Mouse (Mus musculus): ENCODE data around the gene Ubald1.
A peak's percentile ranks its signal among the peaks of the same experiment; 100 is the strongest.

The Ubald1 gene

DNA sequence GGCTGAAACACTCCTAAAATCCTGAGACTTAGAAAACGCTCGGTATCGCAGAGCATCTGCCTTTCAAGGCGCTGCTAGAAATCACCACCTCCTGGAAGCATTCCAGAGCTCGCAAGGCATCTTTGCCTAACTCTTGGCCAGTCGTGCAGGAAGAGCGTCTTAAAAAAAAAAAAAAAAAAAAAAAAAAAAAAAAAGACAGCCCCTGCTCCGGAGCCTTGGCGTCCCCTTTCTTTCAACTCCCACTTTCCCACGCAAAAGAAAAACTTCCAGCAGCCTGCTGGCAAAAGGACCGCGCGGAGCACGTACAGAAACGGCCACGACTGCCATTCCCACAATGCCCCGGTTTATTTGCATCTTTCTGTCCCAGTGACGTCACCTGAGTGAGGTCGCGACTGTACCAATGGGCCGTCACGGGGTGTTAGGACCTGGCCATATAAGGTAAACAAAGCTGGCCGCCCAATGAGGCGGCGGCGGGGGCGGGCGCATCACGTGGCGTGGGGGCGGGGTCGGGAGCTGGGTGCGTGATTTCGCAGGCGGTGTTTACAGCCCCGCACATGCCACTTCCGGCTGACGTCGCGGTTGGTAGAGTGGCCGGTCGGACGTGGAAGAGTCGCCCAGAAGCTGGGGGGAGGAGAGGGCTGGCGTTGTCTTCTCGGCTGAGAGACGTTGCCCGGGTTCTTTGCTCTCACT, at the start of gene Ubald1:
Gene Ubald1, minus strand, starts transcription at position 180 of the 690 bp plus-strand sequence.
- DNase-seq, result peak; percentile 99

DNA sequence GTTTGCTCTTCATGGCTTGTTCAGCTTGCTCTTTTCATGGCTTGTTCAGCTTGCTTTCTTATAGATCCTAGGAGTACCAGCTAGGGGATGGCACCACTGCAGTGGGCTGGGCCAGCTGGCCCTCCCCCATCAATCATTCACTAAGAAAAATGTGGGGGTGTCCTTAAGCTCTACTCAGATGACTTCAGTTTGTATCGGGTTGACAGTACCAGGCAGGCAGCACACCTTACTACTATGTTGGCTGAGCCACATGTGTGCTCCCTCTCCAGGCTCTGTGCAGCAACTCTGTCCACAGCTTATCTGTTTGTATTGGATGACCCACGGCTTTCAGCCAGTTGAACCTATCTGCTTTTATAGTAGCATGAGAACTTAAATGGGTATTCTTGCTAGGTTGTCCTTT, 48.4 kb upstream of the Ubald1 start:
- DNase-seq, result no peak

- DNase-seq, result no peak
Measured at GRCm38 (mm10) chr16:4927967-4928366, 47.9 kb upstream of the Ubald1 start.

- no peak for DNase-seq
Measured at GRCm38 (mm10) chr16:4923996-4924395, 43.9 kb upstream of the Ubald1 start.

- no peak for DNase-seq
Measured at GRCm38 (mm10) chr16:4922481-4922880, 42.4 kb upstream of the Ubald1 start.

GRCm38 (mm10) chr16:4920556-4920955, 40.4 kb upstream of the Ubald1 start:
- DNase-seq, result no peak

GRCm38 (mm10) chr16:4916608-4917007, 36.5 kb upstream of the Ubald1 start:
- DNase-seq, result no peak

- DNase-seq, result no peak
Measured at GRCm38 (mm10) chr16:4915931-4916330, 35.8 kb upstream of the Ubald1 start.

DNA sequence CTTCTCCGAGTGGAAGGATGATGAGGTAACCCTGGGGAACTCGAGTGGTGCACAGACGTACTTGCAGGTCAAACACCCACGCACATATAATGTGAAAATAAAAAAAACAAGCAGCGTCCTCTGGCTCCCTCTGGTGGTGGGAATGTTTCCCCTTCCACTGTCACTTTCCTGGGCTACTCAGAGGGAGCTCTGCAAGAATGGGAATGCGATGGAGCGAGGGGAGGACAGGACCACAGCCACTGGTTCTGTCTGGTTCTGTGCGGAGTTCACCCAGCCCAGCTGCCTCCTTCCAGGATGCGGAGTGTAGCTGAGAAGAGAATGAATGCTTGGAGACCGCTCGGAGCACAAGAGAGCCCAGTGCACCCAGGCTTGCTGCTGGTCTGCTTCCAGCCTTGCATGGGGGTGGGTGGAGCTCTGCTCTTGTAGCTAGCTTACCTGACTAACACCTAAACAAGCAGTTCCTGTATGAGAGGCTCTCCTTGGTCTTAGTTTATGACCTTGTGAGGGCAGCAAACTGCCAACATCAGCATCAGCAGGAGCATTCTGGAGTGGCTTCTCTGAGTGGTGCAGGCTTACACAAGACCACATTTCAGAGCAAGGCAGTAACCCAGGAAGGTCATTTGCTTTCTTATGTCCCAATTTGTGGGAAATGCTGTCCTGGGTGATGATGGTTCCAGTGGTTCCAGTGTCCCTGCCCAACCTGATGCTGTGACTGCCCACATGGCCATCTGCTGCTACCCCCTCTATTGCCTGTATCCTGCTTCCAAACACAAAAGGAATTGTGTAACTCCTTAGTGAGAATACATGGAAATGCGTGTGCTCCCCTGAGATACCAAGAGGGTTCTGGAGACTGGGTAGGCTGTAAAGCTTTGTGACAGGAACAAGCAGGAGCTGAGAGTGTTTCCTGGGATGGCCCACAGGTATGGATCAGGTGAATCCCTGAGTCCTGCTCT, 33.9 kb upstream of the Ubald1 start:
- peak; percentile 87 for DNase-seq

- no peak for DNase-seq
Measured at GRCm38 (mm10) chr16:4912907-4913782, 33.0 kb upstream of the Ubald1 start.

GRCm38 (mm10) chr16:4912074-4912648, 32.0 kb upstream of the Ubald1 start:
- DNase-seq, result no peak

DNA sequence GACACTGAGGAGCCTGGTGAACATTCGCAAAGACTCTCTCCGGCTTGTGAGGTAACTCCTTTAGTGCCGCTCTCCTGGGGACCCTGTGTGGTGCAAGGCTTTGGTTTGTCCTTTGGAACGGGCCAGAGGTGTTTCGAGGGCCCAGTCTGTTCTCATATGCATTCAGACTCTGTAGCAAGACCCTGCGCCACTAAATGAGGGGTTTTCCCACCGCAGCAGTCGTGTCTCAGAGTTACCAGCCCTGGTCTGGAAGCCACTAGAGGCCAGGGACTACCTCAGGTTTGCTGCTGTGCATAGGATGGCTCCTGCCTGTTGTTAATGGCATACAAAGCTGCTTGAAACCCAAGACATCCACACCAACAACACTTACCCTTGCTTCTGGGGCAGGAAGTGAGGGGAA, 30.6 kb upstream of the Ubald1 start:
- no peak for DNase-seq

GRCm38 (mm10) chr16:4909745-4910144, 29.6 kb upstream of the Ubald1 start:
- DNase-seq, result no peak

DNA sequence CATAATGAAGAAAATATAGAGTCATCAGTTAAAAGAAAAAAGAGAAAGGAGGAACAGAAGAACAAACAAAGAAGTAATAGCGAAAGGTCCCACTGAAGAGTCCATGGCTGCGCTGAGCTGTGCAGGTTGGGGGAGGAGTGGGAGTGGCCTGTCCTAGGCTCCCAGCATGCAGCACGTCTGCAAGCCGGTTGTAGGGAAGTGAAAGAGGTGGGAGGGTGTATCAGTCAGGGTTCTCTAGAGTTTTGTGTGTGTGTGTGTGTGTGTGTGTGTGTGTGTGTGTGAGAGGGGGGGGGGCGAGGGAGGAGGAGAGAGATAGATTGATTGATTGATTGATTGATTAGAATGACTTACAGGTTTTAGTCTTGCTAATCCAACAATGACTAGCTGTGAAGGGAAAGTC, 27.9 kb upstream of the Ubald1 start:
- DNase-seq, result no peak

DNA sequence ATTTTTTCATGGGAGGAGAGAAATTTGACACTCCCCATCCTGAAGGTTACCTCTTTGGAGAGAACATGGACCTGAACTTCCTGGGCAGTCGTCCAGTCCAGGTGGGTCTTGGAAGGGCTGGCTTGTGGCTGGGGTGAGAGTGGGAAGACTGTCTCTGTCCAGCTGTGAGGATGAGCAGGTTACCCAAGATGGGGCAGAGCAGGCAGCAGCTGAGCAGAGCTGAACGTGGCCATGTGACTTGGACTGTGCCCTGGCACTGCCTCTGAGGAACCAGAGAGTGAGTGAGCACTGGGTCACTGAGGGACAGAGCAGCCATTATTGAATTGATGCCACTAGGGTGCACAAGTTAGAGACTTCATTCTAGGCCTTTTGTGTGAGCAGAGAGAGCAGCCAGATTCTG, 27.3 kb upstream of the Ubald1 start:
- peak; percentile 46 for DNase-seq

- DNase-seq, result no peak
Measured at GRCm38 (mm10) chr16:4906559-4906958, 26.4 kb upstream of the Ubald1 start.

DNA sequence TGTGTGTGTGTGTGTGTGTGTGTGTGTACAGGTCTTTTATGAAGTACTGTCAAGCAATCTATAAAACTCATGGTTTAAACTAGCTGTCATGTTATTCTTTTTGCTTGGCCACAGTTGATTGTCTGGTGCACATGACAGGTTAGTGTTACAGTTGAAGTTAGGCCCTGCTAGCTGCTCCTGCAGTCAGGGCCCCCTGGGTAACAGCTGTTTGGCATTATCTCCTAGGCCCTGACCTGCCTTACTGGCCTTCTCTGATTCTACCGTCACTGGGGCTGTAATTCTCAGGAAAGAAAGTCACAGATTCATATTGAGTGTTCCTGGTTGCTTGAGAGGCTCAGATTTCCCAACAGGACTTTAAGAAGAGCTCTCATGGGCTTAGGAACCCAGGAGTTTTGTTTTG, 25.5 kb upstream of the Ubald1 start:
- no peak for DNase-seq

DNA sequence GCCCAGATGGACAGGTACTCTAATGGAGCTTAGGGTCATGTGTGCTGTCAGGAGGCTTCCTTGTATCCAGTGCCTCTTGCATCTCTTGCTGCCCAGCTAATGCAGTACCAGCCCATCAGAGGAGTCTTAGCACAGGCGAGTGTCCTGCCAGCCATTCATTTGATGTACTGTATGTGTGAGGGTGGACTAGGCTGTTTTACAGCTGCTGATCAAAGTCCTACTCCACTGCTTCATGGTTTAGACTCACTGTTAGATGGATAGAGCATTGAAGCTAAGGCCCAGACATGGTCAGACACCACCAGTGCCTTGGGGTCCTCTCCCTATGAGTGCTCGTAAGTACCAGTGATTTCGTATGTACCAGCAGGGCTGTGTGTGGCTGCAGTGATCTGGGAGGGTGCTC, 24.8 kb upstream of the Ubald1 start:
- DNase-seq, result no peak

DNA sequence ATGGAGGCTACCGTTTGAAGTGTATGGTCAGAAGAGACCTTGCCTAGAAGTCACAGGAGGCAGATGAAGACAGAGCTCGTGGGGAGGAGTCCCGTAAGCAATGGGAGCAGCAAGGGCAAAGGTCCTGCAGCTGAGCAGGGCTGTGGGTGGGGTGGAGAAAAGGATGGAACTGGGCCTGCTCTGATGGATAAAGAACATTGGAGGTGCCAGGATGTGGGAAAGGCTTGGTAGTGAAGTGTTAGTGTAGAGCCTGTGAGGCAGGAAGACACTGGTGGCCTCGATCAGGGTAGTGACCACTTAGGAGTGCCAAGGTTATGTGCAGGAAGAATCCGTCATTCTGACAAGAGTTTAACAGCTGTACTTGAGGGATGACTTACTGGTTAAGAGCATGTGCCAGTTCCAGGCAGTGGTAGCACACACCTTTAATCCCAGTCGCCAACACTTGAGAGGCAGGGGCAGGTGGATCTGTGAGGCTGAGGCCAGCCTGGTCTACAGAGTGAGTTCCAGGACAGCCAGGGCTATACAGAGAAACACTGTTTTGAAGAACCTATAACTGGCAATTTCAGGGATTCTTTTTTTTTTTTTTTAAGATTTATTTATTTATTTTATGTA, 23.5 kb upstream of the Ubald1 start:
- no peak for DNase-seq

DNA sequence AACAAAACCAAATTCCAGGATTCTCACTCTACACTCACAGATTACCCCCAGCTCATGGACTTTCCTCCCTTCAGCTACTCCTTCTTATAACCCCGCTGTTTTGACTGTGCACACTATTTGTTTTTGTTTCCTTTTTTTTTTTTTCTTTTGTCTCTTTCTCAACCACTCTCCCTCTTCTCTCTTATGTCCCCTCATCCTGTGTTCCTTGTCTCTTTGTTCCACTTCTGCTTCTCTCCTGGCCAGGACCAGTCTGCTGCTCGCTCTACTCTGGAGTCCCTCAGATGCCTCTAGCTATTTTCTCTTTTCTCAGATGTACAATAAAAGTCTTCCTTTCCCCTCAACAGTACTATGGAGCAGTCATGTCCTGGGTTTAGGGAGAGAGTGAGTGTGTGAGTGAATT, 22.3 kb upstream of the Ubald1 start:
- DNase-seq, result no peak

DNA sequence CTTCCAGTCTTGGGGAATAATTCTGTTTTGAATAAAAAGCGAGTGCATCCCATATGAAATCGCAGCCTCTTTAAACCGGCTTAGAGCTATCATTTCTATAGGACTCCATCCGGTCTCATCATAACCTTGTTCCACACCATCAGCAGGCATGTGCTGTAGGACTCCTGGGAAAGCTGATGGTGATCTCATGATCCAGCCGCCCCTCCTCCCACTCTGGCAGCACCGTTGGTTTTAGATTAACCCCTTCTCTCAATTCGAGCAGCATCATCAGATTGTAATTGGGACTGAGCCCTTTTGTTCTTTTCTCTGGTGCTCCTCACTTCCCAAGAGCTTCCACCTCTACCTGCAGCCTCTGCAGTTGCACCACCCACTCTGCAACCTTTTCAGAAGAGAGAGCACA, 21.1 kb upstream of the Ubald1 start:
- peak; percentile 74 for DNase-seq

- DNase-seq, result no peak
Measured at GRCm38 (mm10) chr16:4899711-4900110, 19.6 kb upstream of the Ubald1 start.

Measured in kidney, adult 11 months (tissue).